Mouse (Mus musculus) cerebellum, adult 9-10 months (tissue): Measurements from ENCODE around the gene Scgb2b11.
"Not testable (repeated sequence)": the region's sequence is repeated elsewhere in the genome, so short reads cannot be mapped to it uniquely, and the experiment has no call there.

ENCODE experiments used
- DNase-seq: peaks from one replicate; pipeline ENCODE4 v3.0.0; 2022

Scgb2b11 gene

DNA sequence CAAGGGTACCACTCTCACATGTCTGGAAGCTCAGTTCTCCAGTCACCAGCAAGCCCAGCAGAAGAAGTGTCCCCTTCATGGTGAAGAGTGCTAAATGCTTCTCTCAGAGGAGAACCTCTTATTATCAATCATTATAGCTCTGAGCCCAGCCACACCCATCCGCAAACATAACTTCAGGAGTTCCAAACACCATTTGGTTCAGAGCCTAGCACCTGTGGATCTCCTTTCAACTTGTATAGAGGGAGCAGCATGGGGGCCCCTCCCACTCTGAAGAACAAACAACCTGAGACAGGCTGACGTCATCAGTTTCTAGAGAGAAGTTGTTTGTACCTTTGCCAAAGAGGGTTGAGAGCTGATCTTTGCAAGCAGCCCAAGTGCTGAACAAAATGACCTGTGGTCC lies at the start of gene Scgb2b11:
Scgb2b11 (minus strand) TSS at position 101 of the 400 bp plus-strand sequence.
- not testable (repeated sequence) for DNase-seq

DNA sequence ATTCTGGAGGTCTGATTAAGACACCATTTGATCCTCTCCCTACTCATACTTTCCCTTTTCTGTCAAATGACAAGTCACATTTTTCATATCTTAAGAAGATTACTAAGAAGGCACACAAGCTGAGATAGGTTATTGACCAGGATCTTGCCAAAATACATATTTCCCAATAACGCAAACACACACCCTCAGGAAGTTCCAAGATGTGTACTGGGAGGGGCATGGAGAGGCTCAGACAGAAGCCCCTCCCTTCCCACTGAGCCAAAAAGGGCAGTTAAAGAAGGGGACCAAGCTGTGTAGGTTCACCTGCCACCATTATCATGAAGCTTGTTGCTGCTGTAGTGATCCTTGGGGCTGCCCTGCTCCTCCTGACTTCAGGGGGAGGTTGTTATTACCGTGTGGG lies 11.6 kb upstream of the Scgb2b11 start, which contains the start of gene Scgb1b11:
Scgb1b11 (plus strand) TSS at position 301 of the 400 bp plus-strand sequence.
- not testable (repeated sequence) for DNase-seq
